Mouse (Mus musculus) layer of hippocampus, postnatal 10 days (tissue): ENCODE measurements at regions not wholly inside any gene's neighbourhood (a gene's known extent, or its start where the extent isn't known, plus 50 kb on each side); places are given as distances from the start of the nearest gene placed in this dataset.
A peak's percentile ranks its signal among the peaks of the same experiment; 100 is the strongest.

Experiments used
- DNase-seq, 2 experiments: peaks; one replicate each; pipeline ENCODE4 v3.0.0; 2021; ENCODE audit warnings: low spot score in 2 of 2

GRCm38 (mm10) chr6:53765302-53765701 is 55.3 kb downstream of the Tril start:
- DNase-seq: no peak

- DNase-seq: no peak
Observed at GRCm38 (mm10) chr6:53762586-53762985, 58.0 kb downstream of the Tril start.

GRCm38 (mm10) chr6:53760651-53761058 is 60.0 kb downstream of the Tril start:
- DNase-seq: peak in 1 of 2 experiments; percentile 26

- no peak for DNase-seq
Observed at GRCm38 (mm10) chr6:53759686-53760306, 60.8 kb downstream of the Tril start.

- DNase-seq: no peak
Observed at GRCm38 (mm10) chr6:53754366-53754765, 66.3 kb downstream of the Tril start.

GRCm38 (mm10) chr6:53750539-53750938 is 70.1 kb downstream of the Tril start:
- no peak for DNase-seq
